Mouse (Mus musculus) forebrain, embryonic 13.5 days (tissue): ENCODE measurements around the gene Rcn1. TPM values are rescaled to one million over a fixed set of nuclear protein-coding genes. Genes with fewer than 3 reads are reported as not detected.

Experiments
- polyA plus RNA-seq: library from polyadenylated mRNA; unstranded; fragments of >200 nt; fragmentation: Nextera tagmentation; extraction: Ambion mirVana; gene quantifications from 2 replicates; pipeline ENCODE4 v1.2.1, GENCODE M21; 2015

The Rcn1 gene
- polyA plus RNA-seq, 1 experiment from 2014 or later: 68.1 TPM

Other genes starting within 250 kb of the Rcn1 start
- not detected in 2 replicates for gene Them7, start 175.0 kb downstream of the Rcn1 start, polyA plus RNA-seq